Mouse (Mus musculus) lung, adult 2 months (tissue): ENCODE measurements around the gene Kmt2b.

Source experiments
- CTCF ChIP-seq: fragments of 200-500 bp; IDR thresholded peaks from 2 replicates; pipeline ENCODE4 v1.5.1; 2011; ENCODE audit warnings: mild to moderate bottlenecking, low read length, control low read depth; ENCODE audit not compliant: insufficient read depth
- POLR2A ChIP-seq: fragments of 200-500 bp; IDR thresholded peaks from 2 replicates; pipeline ENCODE4 v1.6.1; 2011; ENCODE audit warnings: low read depth, mild to moderate bottlenecking, control low read depth, low read length, borderline replicate concordance; ENCODE audit errors: extremely low read depth

- TF ChIP-seq POLR2A, result no peak
- no peak for TF ChIP-seq CTCF
Measured at GRCm38 (mm10) chr7:30604424-30604823, 15.9 kb upstream of the Kmt2b start.
